Mouse (Mus musculus) liver, postnatal 0 days (tissue): ENCODE results near the gene Fshr.

Experiments
- CTCF ChIP-seq: sonication (generic); IDR thresholded peaks from 2 replicates; pipeline ENCODE4 v1.5.1; 2016; ENCODE audit warnings: antibody characterized with exemption, low read depth
- EP300 ChIP-seq: IDR thresholded peaks from 2 replicates; pipeline ENCODE4 v1.6.1; 2016; ENCODE audit warnings: antibody characterized with exemption, low read depth, mild to moderate bottlenecking

GRCm38 (mm10) chr17:88999907-89000306 is 200.6 kb downstream of the Fshr start:
- TF ChIP-seq CTCF (no peak), EP300 (no peak)
